Mouse (Mus musculus): ENCODE measurements around the gene Ipo11.
"Not testable (repeated sequence)": the region's sequence is repeated elsewhere in the genome, so short reads cannot be mapped to it uniquely, and the experiment has no call there.

Gene Ipo11

DNA sequence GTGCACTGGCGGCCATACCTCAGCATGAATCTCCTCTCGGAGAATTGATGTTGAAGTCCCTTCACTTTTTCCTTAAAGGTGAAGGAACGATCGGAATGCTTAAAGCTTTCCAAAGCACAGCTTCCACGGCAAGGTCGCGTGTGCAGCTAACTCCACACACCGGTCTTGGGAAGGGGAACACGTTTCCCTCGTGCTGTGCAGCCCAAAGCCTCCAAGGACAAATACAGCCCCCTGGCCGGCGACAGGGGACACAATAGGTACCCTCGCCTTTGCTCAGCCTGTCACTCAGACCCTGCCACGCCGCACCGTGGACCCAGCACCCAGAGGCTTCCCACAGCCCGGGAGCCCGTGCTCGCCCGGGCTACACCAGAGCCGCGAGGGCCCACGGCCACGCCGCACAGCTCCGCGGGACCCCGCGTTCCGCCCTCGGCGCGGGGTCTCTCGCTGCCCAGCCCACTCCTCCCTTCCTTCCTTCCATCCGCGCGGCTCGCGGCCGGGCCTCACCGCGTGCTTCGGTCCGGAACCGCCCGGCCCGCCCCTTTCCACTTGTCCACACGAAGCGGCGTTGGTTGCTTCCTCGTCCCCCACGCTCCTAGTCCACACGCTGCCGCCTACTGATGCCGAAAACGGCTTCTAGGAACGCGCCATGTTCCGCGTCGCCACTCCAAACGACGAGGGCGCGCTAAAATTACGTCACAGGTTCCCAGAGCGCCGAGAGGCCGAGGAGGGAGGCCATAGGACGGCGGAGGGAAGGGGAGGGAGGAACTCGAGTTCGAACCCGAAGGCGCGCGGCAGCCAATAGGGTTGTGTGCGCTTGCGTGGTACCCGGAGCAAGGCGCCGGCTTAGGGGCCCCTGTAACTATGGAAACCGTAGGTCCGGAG is at the start of gene Ipo11:
Gene Ipo11 (minus strand): TSS at position 703 of the 882 bp plus-strand sequence.
- DNase-seq (ENCODE audit: low read depth, low spot score) = peak; percentile 96

DNA sequence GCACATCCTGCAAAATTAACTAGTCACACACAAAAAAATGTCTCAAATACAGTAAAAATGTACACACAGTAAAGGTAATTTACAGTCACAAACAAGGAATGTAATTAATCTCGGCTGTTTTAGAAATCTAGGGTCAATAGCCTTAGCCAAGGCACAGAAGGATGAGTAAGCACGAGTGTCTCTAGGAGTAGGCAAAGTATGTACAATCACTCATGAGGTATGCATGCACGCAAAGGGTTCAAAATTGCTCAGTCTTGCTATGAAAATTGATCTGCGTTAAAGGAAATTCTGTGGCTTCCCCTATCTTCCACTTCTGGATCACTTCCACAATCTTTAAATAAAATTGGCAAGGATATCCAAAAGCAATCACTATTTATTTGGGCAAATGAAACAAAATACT is 24.7 kb upstream of the Ipo11 start:
- DNase-seq (ENCODE audit: low read depth, low spot score) = no peak

DNA sequence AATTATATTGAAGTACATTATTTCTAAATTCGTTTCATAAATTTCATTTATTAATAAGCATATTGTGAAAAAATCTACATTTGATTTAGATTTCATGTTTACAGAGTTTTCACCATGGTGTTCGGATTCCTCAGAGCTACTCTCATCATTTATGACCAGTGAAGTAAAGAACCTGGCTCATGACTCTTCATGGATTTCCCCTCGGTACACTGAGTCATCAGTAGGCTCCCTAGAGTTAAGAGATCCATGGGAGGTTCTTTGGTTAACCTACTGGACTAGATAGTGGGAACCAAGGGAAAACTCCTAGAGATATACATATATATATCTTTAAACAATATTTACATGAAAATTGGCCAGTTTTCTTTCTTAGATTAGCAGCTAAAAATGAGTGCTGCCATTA is 23.8 kb upstream of the Ipo11 start:
- no peak for DNase-seq (ENCODE audit: low read depth, low spot score)

DNA sequence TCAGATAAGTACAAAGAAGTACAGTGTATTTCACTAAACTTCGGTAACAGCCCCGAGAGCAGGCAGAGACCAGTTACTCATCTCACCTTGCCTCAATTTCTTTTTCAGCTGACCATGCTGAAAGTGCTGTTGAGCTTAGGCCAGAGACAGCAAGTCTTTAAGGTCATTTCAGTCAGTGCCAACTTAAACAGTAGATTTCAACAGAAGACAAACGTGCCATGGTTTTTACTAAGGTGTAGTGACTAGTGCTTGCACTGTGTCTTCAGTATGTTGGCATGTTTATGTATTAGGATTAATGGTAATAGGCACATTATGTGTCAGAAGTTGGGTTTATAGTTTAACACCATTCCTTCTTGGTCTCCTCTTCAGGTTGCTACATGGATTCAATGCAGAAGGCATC is 21.5 kb upstream of the Ipo11 start:
- no peak for DNase-seq (ENCODE audit: low read depth, low spot score)

DNA sequence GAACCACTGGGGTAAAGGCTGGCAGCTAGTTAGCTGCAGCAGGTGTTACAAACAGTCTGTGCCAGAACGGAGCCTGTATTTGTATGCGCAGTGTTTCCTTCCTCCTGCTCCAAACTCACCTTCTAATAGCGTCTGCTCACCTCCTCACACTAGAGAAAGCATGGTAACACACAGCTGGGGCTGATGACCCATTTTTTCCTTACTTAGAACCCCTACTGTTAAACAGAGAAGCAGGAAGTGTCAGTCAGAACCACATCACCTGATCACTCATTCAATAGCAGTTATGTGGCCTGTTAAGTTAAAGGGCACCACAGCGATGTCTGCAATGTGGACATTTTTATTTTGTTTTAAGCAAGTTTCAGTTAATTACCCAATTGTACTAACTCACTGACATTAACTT is 20.8 kb upstream of the Ipo11 start:
- no peak for DNase-seq (ENCODE audit: low read depth, low spot score)

DNA sequence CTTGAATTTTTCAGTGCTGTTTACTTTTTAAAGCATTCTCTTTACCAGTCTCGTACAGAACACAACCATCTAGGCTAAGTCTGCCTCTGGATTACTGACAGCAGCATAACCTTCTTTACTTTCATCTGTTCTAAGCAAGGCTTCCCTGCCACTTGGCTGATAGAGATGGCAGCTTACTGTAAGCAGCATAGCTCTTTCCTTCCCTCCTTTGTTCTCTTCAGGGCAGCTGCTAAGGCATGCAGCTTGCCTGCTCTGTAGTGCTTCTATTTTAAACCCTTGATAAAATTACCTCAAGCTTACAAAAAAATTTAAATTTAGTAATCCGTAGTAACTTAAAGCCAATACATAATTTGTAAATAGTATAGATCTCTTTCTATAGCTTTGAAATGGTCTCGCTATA is 18.1 kb upstream of the Ipo11 start:
- DNase-seq (ENCODE audit: low read depth, low spot score) = no peak

DNA sequence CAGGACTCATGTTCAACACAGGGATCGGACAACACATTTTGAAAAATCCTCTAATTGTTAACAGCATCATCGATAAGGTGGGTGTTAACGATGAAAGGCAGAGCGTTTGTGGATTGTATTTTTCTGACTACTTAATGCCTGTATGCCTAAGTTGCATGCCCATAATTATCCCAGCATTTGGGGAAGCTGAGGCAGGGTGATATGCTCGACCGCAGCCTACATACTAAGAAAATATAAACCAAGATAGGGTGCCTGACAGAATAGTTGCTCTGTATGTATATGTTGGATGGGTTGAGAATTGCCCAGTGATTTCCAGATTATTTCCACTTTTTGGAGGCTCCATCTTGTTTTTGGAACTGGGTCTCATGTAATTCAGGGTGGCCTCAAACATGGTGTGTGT is 10.8 kb upstream of the Ipo11 start:
- no peak for DNase-seq (ENCODE audit: low read depth, low spot score)

DNA sequence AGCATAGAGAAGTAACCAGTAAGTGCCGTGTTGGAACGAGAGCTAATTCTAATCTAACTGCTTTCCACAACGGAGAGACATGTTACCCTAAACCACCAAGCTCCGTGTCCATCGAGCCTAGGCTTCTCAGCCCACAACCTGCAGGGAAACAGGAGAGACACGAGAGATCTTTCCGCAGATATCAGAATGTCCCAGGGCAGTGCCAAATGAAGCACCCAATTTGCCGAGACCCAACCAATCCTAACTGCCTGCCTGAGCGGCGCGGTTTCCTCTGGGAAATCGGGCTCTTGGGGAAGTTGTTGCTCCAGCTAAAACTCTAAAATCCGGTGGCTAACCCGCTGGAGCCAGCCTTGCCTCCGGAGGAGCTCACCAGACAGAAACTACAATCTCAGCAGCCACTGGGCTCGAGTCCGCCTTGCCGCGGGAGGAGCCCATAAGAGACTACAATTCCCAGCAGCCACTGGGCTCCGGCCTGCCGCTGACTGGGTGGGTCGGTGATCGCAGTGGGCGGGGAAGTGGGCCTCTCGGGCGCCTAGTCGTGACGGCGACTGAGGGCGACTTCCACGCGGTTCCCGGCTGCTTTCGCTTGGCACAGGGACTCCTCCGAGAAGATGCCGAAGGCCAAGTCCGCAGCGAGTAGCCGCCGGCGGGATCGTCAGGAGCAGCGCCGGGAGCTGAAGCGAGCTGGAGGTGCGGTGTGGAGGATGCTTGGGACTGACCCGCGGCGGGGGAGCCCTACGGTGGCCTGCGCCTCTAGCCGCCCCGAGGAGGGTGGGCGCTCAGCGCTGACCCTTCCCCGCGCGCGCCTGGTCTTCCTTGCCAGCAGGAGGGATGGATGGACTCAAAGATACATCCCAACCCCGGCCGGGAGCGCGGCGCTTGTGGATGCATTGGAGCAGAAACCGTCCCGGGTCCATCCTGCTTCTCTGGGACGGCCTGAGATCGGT is 10.1 kb upstream of the Ipo11 start, which contains the start of gene Dimt1:
Gene Dimt1 (plus strand): TSS at position 534 of the 947 bp plus-strand sequence.
- DNase-seq (ENCODE audit: low read depth, low spot score) = peak; percentile 94

DNA sequence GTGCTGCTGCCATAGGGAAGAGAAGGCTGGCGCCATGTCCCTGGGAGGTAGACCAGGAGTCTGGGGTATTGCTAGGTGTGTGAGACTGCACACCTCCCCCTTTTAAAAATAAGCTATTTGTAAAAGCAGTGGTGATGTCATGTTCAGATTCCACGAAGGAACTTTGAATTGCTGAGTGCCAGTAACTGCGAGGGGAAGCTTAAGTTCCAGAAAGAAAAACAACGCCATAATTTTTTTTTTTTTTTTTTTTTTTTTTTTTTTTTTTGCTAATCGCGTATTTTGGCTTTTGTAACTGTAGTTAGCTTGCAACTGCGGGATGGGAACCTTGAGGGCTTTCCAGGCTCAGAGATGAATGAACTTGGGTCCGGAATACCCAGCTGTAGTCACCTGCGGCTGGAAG is 8.8 kb upstream of the Ipo11 start:
- no peak for DNase-seq (ENCODE audit: low read depth, low spot score)

DNA sequence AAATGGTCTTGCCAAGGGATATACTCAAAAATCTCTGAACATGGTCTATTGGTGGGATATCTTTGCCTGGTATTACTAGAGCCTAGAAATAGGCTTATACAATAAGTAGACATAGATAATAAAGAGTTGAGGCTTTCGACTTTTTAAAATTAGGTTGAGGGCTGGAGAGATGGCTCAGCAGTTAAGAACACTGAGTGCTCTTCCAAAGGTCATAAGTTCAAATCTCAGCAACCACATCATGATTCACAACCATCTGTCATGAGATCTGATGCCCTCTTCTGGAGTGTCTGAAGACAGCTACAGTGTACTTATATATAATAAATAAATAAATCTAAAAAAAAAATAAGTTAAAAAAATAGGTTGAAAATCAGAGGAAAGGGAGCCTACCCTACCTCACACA is 6.0 kb upstream of the Ipo11 start:
- DNase-seq (ENCODE audit: low read depth, low spot score) = no peak

DNA sequence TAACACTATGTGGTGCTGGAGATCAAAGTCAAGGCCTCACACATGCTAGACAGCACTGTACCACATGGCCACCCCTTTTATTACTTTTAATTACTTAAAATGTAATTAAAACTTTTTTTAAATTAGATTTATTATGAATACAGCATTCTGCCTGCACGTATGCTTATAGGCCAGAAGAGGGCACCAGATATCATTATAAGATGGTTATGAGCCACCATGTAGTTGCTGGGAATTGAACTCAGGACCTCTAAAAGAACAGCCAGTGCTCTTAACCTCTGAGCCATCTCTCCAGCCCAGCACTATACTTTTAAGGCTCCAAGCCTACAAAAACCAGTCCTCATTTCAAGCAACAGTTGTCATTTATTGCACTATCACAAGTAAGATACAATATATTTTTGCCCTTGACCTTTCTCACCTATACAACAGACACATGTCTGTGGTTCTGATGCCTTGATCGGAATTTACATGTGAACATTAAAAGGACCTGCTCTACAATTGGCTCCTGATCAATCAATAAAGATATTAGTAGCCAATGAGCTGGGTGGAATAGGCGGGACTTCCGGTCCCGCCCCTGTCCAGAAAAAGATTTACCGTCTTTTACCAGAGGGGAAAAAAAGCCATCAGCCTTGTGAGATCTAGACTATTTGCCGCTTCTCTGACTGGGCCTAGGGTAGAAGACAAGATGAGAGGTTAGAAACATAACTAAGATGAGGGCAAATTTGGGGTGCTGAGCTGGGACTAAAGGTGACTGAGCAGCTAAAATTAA is 4.6 kb upstream of the Ipo11 start:
- no peak for DNase-seq (ENCODE audit: low read depth, low spot score)

DNA sequence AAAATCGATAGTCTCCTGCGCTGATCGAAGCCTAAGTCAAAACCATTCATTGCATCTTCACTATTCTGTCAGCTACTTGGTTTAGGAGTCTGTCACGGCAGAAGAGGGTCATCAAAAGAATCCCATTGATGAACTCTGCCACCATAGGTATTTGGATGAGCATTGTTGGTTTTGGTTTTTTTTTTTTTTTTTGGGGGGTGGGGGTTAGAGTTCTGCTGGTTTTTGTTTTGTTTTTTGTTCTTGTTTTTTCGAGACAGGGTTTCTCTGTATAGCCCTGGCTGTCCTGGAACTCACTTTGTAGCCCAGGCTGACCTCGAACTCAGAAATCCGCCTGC is 347 bp upstream of the Ipo11 start:
- DNase-seq (ENCODE audit: low read depth, low spot score) = no peak

DNA sequence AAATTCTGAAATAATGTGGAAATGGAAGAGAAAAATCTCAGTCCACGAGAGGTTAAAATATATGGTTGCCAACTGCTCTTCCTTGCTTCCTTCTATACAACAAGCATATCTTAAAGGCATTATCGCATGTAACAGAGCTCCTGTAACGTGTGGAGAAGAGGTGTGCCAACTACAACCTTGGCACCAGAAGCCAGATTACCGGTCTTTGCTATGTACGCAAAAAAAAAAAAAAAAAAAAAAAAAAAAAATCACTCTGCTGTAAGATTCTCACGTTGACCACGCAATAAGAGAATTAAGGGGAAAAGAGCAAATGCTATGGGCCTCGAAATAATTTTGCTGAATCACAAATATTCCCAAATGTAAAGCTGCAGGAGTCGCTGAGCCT is 895 bp downstream of the Ipo11 start:
- no peak for DNase-seq (ENCODE audit: low read depth, low spot score)

DNA sequence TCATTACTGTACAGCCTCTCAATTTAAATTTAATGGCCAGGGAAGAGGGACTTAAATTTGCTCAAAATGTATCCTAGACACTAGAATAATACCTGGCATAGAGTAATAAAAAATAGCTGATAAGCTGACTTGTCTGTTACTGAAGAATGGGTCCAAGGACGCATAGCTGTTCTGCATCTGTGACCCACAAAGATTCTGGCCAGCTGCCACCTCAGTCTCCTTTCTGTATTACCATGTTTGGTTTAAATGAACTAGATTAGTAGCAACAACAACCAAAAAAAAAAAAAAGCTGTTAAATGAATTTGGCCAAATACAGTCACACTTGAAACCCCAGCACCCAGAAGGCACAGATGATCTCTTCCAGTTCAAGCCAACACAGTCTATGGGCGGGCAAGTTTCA is 7.6 kb downstream of the Ipo11 start:
- DNase-seq (ENCODE audit: low read depth, low spot score) = no peak

DNA sequence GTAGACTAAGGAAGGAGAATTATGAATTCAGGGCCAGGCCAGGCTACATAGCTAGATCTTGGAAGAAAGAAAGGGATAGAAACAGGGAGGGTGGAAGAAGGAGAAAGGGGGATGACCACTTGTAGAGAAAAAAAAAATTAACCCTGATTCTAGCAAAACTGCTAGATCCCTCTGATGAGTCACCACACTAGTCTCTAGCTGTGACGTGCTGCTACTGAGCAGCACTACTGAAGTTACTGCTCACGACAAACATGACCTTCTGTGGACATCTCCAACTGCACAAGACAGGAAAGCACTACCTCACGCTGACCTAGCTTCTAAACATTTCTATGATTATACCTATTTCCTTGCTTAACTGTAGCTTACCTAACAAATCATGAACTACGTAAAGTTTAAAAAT is 8.5 kb downstream of the Ipo11 start:
- DNase-seq (ENCODE audit: low read depth, low spot score) = no peak

DNA sequence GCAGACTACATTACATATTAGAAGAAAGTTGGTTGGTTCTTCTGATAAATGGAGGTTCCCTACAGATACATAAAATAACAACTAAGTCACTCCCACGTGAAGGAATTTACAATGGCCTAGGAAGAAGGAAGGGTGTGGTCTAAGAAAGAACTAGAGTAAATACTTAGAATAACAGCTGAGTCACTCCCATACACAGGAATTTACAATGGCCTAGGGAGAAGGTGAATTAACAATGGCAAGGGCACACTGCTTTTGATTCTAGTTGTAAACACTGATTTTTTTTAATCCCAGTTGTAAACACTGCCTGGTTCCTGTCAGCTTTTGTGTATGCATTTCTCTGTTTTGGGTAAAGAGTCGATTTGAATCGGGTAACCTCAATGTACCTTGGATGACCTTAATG is 10.8 kb downstream of the Ipo11 start:
- DNase-seq (ENCODE audit: low read depth, low spot score) = not testable (repeated sequence)

DNA sequence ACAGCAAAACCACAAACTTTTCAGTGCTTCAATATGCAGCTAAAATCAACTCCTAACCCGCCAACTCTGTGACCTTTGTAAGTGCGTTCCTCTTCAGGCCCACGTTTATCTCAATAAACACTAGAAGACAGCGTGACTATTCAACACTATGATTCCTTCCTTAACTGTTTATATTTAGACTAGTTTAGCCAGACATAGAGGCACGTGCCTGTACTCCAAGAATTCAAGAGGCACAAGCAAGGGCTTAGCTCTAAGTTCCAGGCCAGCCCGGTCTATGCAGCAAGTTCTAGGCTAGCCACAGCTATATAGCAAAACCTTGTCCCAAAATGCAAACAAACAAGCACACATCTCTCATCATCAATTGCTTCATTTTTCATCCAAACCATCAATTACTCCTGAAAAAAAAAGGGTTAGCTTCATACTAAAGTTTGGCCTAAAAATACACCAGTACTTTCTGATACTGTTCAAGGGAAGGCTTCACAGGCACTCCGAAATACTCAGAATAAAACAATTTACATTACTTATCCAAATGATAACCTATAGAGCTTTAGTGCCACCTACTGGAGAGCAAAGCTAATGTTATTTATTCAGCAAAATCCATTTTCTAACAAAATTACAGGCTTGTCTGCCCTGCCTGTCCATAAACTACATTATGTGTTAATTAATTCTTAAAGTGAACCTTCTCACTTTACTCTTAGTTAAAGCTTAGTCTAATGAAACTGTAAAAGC is 18.3 kb downstream of the Ipo11 start:
- DNase-seq (ENCODE audit: low read depth, low spot score) = peak; percentile 48

DNA sequence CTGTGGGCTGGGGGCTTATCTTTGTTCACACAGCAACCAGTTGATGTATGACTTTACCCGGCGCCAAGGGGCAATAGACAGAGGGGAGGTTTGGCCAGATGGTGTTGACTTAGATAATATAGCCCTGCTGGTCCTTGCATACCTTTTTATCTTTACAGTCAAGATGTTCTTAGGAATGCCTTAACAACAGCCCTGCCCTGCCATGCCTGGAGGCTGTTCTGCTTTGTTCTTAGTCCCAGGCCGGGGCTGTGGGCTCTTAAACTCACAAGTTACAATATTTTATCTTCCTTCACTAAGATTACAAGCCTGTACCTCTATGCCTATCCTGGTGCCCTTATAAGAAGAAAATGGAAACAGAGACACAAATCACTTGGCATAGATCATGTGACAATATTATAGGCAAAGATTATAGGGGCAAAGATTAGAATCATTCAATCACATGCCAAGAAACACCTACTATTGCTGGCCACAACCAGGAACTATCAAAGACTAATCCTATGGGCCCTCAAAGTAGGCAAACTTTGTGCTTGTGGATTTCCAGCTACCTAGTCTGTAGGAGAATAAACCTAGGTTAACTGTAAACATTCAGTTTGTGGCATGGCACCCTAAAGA is 23.5 kb downstream of the Ipo11 start:
- DNase-seq (ENCODE audit: low read depth, low spot score) = no peak

DNA sequence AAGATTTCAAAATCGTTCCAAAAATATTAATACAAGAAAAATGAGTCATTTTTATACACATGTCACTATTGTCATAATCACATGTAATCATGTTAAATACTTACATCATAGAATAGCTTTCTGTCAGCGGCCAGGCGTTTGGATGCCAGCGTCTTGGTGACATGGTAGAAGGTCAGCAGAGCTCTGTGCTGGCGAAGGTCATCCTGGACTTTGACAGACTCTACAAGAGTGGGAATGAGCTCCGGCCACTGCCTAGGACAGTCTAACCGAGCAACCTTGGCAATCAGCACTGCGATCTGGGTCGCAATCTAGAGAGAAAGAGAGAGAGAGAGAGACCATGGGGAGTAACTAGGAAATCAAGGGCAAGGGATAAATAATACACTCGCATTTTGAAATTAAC is 26.7 kb downstream of the Ipo11 start:
- no peak for DNase-seq (ENCODE audit: low read depth, low spot score)

DNA sequence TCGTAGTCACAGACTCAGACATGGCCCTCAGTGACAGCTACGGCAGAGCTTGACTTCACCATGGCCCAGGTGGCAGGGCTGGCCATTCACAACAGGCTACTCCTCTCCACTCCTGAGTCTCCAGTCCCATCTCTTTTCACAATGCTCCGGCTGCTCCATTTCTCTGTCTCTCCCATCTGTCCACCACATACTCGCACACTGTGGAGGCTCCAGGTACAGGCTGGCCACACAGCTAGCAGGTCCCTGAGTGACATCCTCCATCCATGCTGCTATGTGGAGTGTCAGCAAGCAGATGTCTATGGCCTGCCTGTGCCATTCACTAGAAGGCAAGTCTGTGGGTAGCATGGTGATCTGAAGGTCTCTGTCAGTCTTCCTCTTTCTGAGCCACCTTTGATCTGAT is 29.5 kb downstream of the Ipo11 start:
- DNase-seq (ENCODE audit: low read depth, low spot score) = no peak

DNA sequence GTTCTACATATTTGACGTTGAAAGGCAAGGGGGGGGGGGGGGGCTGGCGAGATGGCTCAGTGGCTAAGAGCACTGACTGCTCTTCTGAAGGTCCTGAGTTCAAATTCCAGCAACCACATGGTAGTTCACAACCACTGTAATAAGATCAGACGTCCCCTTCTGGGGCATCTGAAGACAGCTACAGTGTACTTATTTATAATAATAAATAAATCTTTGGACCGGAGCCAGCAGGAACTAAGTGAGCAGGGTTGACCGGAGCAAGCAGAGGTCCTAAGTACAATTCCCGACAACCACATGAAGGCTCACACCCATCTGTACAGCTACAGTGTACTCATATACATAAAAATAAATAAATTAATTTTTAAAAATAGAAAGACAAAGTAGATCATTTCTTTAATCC is 31.6 kb downstream of the Ipo11 start:
- DNase-seq (ENCODE audit: low read depth, low spot score) = not testable (repeated sequence)
